Mouse (Mus musculus): ENCODE measurements around the gene Map1b.

Map1b gene

DNA sequence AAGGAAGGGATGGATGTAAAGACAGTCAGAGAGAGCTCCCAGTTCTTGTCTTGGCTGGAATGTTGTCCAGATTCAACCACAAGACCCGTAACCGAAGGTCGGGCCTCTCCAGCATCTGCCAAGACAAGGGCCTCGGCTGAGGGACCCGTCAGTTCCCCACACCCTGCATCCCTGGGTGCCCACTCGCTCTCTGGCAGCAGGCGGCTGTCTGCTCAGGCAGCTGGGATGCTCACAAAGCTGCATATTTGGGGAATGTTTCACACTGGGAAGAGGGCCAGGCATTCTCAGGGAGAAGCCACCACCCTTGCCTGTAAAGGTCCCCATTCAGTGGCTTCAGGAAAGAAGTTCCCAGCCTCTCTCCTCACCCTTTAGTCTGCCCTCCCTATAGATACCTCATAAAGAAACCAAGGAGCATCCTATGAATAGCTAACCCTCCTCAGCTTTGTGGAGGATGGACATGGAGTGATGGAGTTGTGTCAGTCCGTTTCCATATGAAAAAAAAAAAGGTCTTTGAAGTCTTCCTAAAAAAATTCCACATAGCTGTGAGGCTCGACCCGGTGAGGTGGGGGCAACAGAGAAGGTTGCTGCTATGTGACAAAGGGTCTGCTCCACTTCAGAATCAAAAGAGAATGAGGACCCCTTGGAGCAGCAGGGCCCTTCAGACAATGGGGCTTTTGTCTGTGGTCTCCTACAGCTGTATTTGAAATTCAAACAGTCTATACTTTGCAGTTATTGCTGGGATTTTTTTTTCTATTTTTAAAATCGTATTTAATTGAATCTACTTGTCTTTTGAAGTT, 68.7 kb downstream of the Map1b start:
- peak; percentile 22 for DNase-seq (ENCODE audit: extremely low spot score)

GRCm38 (mm10) chr13:99447002-99447401, 69.3 kb downstream of the Map1b start:
- DNase-seq (ENCODE audit: extremely low spot score): no peak

GRCm38 (mm10) chr13:99444880-99445279, 71.5 kb downstream of the Map1b start:
- no peak for DNase-seq (ENCODE audit: extremely low spot score)

DNA sequence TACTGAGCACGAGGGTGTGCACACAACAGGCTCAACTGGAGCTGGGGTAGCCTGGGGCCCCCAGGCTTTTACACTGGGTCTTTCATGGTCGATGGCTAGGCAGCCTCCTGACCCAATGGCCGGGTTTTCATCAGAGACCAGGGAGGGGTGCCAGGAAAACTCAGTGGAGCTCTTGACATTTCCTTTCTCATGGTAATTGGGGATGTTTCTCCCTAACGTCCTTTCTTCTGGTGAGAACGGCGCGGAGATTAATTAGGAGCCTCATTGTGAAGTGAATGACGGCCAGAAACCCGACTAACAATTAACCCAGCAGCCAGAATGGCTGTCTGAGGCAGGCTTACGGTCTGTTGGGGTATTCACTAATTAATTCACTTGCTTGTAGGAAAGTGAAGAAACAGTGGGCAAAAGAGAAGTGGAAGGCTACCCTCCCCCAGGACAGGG, 71.9 kb downstream of the Map1b start:
- peak; percentile 78 for DNase-seq (ENCODE audit: extremely low spot score)

GRCm38 (mm10) chr13:99443484-99444175, 72.7 kb downstream of the Map1b start:
- no peak for DNase-seq (ENCODE audit: extremely low spot score)

DNA sequence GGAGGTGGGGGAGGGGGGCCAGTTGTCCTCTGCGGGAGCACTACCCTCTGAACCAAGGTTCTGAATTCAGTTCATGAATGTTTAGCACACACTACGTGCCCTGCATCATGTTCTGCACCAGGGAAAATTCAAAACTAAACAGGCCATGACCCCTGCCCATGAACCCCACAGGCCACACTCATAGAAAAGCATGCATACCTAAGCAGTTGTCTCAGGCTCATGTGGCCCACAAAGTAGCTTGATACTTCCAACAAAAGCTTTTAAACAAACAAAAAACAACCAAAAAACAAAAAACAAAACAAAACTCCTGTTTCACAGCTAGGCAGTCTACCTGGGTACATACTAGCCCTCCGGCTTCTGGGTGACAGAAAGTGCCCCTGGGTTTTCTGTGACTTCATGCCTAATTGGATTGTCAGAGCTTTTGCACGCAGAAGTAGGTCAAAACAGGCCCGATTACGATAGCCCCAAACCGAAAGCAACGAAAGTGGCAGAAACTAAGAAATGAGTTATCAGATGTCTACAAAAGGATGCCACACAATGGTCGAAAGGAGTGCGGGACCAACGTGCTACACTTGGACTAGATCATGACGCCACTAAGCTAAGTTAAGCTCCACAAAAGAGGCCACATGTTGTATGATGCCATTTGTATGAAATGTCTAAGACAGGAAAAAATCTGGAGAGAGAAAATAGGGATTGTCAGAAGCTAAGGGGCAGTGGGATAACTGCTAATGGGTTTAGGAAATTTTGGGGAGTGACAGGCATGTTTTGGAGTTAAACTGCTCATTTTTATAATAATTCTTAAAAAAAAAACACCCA, 73.7 kb downstream of the Map1b start:
- no peak for DNase-seq (ENCODE audit: extremely low spot score)

DNA sequence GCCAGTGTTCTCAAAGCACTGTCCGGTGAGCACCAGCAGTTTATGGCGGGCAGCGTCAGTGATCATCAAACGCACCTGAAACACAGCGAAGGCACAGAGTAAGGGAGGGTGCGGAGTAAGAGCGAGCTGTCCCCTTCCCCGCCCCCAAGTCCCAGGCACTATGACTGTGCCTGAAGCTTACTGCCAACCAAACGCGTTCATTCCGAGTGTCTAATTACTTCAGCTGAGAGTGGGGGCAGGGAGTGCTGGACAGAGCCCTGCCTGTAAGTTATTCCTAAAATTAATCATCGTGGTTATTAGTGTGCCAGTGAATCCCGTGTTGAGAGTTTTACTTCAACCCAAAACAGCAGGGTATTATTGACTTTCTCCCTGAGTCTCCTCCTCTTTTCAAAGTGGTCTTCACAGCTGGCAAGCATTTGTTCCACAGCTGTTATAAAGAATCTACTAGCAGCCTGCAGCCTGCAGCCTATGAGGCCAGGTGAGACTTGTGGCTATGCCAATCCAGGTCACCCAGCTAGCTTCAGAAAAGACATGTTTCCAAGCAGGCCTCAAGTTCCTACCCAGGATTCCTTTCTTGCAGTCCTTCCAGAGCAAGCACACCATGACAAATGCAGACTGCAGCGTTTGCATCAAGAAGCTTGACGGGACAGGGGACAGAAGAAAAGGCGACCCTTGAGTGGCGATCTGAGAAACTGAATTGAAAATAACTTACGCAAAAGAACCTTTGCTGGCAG, 74.5 kb downstream of the Map1b start:
- no peak for DNase-seq (ENCODE audit: extremely low spot score)

GRCm38 (mm10) chr13:99440228-99440627, 76.1 kb downstream of the Map1b start:
- no peak for DNase-seq (ENCODE audit: extremely low spot score)

- DNase-seq (ENCODE audit: extremely low spot score): no peak
Observed at GRCm38 (mm10) chr13:99439357-99439756, 77.0 kb downstream of the Map1b start.

DNA sequence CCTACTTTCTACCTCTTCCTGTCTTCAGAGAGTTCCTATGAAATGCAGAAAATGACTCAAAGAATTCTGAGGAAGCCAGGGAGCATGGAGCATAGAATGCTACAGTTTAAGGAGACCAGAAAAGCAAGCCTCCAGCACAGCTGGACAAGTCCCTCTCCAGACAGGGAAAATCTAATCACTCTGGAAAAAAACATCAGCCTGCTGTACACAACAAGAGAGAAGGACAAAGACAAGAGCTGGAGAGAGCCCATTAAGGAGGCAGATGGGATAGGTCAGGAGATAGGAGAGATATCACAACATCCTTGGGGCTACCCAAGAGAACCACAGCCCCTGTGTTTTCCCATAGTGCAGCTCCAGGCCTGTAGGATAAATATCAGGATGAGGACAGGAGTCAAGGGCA, 79.3 kb downstream of the Map1b start:
- no peak for DNase-seq (ENCODE audit: extremely low spot score)

DNA sequence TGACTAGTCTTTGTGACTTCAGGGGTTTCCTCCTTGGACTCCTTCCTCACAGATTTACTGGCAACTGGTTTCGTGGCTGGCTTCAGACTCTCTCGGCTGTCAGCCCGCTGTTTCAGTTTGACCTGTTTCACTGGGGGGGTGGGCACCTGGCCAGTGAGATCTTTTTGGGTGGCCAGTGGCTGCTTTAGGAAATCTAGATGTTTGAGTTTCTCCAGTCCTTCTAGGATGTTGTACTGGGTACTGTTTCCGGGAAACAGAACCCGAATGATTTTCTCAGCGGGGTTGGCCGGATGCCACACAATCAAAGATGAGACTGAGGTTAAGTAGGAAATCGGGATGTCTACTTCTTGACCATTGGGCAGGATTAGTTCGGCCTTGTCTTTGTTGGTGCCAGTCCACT, 81.8 kb downstream of the Map1b start:
- DNase-seq (ENCODE audit: extremely low spot score): no peak

DNA sequence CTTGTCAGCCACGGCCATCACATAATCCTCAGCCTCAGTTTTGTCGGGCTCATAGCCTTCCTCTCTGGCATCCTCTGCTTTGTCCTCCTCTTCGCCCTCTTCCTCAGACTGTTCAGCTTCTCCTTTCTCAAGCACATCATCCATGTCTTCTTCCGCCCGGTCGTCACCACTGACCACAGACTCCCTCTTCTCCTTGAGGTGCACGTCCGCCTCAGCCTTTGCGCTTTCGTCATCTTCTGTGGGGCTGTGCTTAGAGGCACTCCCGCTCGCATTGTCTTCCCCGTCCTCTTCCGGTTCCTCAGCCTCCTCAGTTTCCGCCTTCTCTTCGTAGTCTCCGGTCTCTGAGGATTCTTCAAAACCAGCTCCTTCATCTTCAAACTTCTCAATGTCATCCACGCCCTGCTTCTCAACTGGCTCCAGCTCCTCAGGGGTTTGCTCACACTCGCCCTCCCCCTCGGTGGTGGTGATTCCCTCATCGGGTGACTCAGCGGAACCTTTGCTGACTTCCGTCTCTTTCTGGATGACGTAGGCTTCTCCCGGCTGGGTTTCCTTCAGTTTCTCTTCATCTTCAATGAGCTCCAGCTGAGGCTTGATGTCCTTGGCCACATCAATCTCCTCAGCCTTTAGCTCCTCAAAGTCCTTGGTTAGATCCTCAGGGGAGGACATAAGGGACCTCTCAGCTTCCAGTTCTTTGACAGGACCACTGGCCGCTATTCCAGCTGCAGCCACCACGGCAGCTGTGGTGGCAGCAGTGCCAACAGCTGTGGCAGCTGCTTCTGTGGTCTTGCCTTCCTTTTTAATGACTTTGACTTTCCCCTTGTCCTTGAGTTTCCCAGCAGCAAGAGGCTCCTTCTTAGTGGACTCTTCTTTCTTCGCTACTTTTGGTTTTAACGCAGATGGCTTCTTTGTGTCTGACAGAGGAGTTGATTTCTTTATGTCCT, 83.0 kb downstream of the Map1b start:
- DNase-seq (ENCODE audit: extremely low spot score): no peak

- DNase-seq (ENCODE audit: extremely low spot score): no peak
Observed at GRCm38 (mm10) chr13:99423581-99423980, 92.8 kb downstream of the Map1b start.

DNA sequence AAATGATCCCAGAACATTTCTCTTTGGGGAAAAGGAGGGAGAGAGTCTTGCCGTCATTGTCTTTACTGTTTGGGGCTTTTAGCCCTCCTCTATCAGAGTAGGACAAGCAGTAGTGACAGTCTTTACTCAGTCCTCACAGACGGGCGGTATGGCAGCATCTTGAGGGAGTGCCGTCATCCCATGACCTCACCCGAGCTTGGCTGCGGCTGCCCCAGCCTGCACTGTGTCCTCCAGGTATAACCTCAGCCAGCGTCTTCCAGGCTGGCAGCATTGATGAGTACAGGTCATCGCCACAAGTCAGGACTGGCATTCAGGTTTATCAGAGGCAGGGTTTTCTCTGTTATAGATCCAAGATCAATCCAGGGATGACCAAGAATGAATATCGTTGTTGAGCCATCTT, 99.7 kb downstream of the Map1b start:
- no peak for DNase-seq (ENCODE audit: extremely low spot score)

- DNase-seq (ENCODE audit: extremely low spot score): no peak
Observed at GRCm38 (mm10) chr13:99414352-99414742, 102.0 kb downstream of the Map1b start.

- DNase-seq (ENCODE audit: extremely low spot score): peak; percentile 62
Observed at GRCm38 (mm10) chr13:99413481-99414351, 102.6 kb downstream of the Map1b start.

DNA sequence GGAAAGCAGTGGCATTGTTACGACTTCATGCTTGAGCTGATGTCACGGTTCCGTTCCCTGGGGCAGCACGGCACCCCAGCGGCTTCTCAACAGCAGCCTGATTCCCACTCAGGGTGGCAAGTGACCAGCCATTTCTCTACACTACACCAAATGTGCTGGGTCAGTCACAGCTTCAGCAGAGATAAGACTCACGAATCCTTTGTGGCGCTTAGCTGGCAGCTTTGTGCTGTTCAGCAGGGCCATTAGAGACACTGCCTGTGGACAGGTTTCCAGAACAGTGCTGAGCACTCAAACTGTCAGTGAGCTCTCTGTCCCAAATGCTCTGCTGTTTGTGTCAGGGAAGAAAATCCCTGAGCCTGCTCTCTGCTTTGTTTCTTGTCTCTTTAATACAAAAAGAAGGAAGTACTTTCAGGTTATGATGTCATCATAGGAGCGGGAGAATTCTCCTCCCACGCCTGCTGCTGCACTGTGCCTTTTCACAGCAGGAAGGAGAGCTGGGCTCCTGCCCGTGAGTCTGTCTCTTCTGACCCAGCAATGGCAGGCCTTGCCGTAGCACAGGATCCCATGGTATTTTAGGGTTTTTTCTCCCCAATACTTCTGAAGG, 103.8 kb downstream of the Map1b start:
- DNase-seq (ENCODE audit: extremely low spot score): no peak

DNA sequence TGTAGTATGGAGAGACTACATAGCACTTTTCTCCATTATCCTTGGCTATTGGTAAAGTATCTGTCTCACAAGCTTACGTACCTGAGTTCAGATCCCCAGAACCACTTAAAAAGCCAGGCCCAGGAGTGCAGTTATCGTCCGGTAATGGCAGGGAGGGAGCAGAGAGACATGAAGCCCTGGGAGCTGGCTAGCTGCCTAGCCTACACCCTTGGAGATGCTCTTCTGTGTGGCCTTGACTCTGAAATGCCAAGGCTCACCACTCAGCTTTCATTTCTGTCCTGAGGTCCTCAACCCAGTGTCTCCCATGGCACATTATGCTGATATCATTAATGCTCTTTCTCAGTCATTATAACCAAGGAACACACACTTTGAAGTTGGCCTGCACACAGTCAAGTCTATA, 104.6 kb downstream of the Map1b start:
- DNase-seq (ENCODE audit: extremely low spot score): no peak
